Mouse (Mus musculus): ENCODE measurements around the gene Sema4g. TPM values are rescaled to one million over a fixed set of nuclear protein-coding genes. Genes with fewer than 3 reads are reported as not detected.
A peak's percentile ranks its signal among the peaks of the same experiment; 100 is the strongest.

Gene Sema4g
- polyA plus RNA-seq, 1 experiment from 2014 or later: 0.79 TPM

DNA sequence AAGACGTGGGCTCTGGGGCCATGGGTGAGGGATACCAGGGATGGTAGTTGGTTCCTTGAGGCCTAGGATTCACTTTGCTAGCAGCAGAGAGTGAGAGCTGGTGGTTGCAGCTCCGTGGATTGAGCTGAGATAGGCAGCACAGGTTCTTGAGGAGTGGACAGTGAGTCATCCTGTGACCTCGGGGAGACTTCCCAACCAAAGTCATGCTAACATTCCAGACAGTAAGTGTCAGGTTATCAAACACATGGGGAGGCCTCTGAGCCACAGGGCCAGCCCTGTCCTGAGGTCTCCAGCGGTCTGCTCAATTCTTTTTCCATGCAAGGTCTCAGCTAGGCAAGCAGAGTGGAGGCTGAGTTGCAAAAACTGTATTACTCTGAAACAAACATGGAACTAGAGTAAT lies 21.7 kb downstream of the Sema4g start:
- ATAC-seq (replicated peaks; ENCODE audit: extremely low read depth, insufficient read depth, low FRiP score): no peak
- Histone ChIP-seq H3K27me3 (ENCODE audit: control insufficient read depth, insufficient read depth, low read length) (no peaks in the 10 kb centered on the region), H3K4me3 (ENCODE audit: low read length) (no peak overlapping the region), H3K9me3 (replicated peaks; ENCODE audit: control insufficient read depth, low read length) (no peaks in the 10 kb centered on the region), H3K36me3 (ENCODE audit: control insufficient read depth, insufficient read depth) (peaks cover 15% of the 10 kb centered on the region), H3K9ac (ENCODE audit: low read length) (no peak overlapping the region), H3K4me2 (ENCODE audit: low read depth, low read length) (no peak overlapping the region), H3K4me1 (ENCODE audit: control insufficient read depth, insufficient read depth, low read length) (peaks cover 37% of the 10 kb centered on the region), H3K27ac (ENCODE audit: low read length) (no peak overlapping the region)
- 79% methylated on average over 4 of the region's 4 CpGs for WGBS

DNA sequence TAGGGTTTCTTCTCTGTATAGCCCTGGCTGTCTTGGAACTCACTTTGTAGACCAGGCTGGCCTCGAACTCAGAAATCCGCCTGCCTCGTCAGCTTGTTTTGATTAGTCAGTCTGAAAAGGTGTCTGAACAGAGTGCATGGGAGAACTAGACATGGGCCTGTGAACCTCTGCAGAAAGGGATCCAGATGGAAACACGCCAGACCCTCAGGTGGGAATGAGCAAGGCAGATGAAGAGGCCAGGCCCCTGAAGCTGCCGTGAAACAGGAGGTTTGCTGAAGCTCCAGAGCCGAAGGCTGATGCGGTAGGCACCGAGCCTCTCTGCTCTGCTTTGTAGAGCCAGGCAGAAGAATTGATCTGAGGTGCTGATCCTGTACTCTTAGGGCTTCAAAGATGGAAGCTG lies 23.3 kb downstream of the Sema4g start:
- H3K4me2 ChIP-seq (ENCODE audit: low read depth, low read length): no peak overlapping the region
- H3K4me3 ChIP-seq (ENCODE audit: low read length): no peak overlapping the region
- no peak overlapping the region for H3K9ac ChIP-seq (ENCODE audit: low read length)
- H3K27ac ChIP-seq (ENCODE audit: low read length): no peak overlapping the region
- no peaks in the 10 kb centered on the region for H3K9me3 ChIP-seq (replicated peaks; ENCODE audit: control insufficient read depth, low read length)
- peaks cover 15% of the 10 kb centered on the region for H3K36me3 ChIP-seq (ENCODE audit: control insufficient read depth, insufficient read depth)
- ATAC-seq (replicated peaks; ENCODE audit: extremely low read depth, insufficient read depth, low FRiP score): no peak
- peaks cover 39% of the 10 kb centered on the region for H3K4me1 ChIP-seq (ENCODE audit: control insufficient read depth, insufficient read depth, low read length)
- WGBS: 85% methylated on average over 8 of the region's 8 CpGs
- no peaks in the 10 kb centered on the region for H3K27me3 ChIP-seq (ENCODE audit: control insufficient read depth, insufficient read depth, low read length)

GRCm38 (mm10) chr19:45012636-45013035 lies 23.7 kb downstream of the Sema4g start:
- ATAC-seq (replicated peaks; ENCODE audit: extremely low read depth, insufficient read depth, low FRiP score): no peak
- H3K36me3 ChIP-seq (ENCODE audit: control insufficient read depth, insufficient read depth): peaks cover 15% of the 10 kb centered on the region
- H3K27ac ChIP-seq (ENCODE audit: low read length): no peak overlapping the region
- no peaks in the 10 kb centered on the region for H3K9me3 ChIP-seq (replicated peaks; ENCODE audit: control insufficient read depth, low read length)
- H3K4me3 ChIP-seq (ENCODE audit: low read length): no peak overlapping the region
- H3K9ac ChIP-seq (ENCODE audit: low read length): peak overlapping the region; percentile 18; the same call in 1 of the 2 replicates
- no peak overlapping the region for H3K4me2 ChIP-seq (ENCODE audit: low read depth, low read length)
- H3K4me1 ChIP-seq (ENCODE audit: control insufficient read depth, insufficient read depth, low read length): peaks cover 35% of the 10 kb centered on the region
- 37% methylated on average over 6 of the region's 6 CpGs for WGBS
- H3K27me3 ChIP-seq (ENCODE audit: control insufficient read depth, insufficient read depth, low read length): no peaks in the 10 kb centered on the region

DNA sequence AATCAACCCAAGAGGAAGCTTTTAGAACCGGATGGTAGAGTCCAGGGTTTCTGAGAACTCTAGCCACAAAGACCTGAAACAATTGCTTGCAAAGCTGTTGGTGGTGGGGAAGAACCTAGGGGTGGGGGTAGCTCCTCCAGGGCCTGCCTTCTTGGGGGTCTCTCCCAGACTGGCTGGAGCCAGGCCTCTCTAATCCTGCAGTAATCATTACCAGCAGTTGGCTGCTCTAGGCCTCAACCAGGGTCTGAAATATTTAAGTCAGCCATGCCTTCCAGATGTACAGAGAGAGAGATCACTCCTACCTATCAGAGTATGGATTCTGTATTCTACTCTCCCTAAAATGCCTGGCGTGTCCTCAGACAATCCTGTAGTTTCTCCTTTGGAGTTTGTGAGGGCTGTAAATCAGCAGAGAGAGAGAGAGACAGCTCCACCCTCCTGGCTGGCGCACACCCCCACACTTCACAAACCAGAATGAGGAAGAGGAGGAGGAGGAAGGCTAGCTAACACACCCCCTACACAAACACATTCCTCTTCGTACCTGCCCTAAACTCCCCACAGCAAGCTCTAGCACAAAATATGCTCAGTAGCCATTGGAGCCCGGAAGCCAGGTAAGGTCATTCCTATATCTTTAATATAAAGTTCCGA lies 24.8 kb downstream of the Sema4g start:
- 57% methylated on average over 6 of the region's 6 CpGs for WGBS
- Histone ChIP-seq H3K36me3 (ENCODE audit: control insufficient read depth, insufficient read depth) (peaks cover 15% of the 10 kb centered on the region), H3K4me1 (ENCODE audit: control insufficient read depth, insufficient read depth, low read length) (peaks cover 26% of the 10 kb centered on the region), H3K9me3 (replicated peaks; ENCODE audit: control insufficient read depth, low read length) (no peaks in the 10 kb centered on the region), H3K27me3 (ENCODE audit: control insufficient read depth, insufficient read depth, low read length) (no peaks in the 10 kb centered on the region), H3K9ac (ENCODE audit: low read length) (peak overlapping the region; percentile 95), H3K4me3 (ENCODE audit: low read length) (no peak overlapping the region), H3K4me2 (ENCODE audit: low read depth, low read length) (no peak overlapping the region), H3K27ac (ENCODE audit: low read length) (peak overlapping the region; percentile 100)
- no peak for ATAC-seq (replicated peaks; ENCODE audit: extremely low read depth, insufficient read depth, low FRiP score)

DNA sequence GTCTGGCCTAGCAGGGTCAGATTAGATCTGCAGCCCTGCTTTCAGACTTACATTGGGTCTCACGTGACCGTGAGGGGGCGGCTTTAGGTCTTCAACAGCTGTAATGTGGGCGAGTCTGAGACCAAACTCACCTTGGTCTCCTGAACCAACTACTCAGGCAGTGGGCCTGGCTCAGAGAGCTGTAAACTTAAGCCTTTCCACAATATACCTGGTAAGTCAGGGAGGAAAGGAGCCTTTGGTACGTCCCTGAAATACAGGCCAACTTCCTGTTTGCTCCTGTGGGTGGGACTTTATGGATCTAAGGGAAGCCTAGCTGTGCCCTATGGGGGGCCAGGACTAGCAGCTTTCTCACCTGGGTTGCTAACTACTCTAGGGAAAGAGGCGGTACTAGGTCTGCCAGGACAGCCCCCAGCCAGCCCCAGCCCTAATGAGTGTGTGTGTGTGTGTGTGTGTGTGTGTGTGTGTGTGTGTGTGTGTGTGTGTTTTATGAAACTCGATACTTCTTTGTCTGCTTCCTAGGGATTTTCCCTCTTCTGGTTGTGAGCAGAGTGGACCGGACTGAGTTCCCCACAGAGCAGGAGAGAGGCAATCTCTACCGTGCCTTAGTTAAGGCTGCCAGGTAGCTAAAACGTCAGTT lies 25.6 kb downstream of the Sema4g start, which contains the start of gene Lzts2:
Gene Lzts2 (plus strand): TSS at position 80 of the 637 bp plus-strand sequence.
- peaks cover 15% of the 10 kb centered on the region for H3K36me3 ChIP-seq (ENCODE audit: control insufficient read depth, insufficient read depth)
- H3K4me1 ChIP-seq (ENCODE audit: control insufficient read depth, insufficient read depth, low read length): peaks cover 33% of the 10 kb centered on the region
- H3K27me3 ChIP-seq (ENCODE audit: control insufficient read depth, insufficient read depth, low read length): no peaks in the 10 kb centered on the region
- peak within 1 kb of the TSS; percentile 79 for H3K4me3 ChIP-seq (ENCODE audit: low read length)
- H3K9me3 ChIP-seq (replicated peaks; ENCODE audit: control insufficient read depth, low read length): no peaks in the 10 kb centered on the region
- H3K27ac ChIP-seq (ENCODE audit: low read length): peak within 1 kb of the TSS; percentile 100
- no peak for ATAC-seq (replicated peaks; ENCODE audit: extremely low read depth, insufficient read depth, low FRiP score)
- 10% methylated on average over 10 of the region's 10 CpGs for WGBS
- peak within 1 kb of the TSS; percentile 96 for H3K4me2 ChIP-seq (ENCODE audit: low read depth, low read length)
- H3K9ac ChIP-seq (ENCODE audit: low read length): peak within 1 kb of the TSS; percentile 95

DNA sequence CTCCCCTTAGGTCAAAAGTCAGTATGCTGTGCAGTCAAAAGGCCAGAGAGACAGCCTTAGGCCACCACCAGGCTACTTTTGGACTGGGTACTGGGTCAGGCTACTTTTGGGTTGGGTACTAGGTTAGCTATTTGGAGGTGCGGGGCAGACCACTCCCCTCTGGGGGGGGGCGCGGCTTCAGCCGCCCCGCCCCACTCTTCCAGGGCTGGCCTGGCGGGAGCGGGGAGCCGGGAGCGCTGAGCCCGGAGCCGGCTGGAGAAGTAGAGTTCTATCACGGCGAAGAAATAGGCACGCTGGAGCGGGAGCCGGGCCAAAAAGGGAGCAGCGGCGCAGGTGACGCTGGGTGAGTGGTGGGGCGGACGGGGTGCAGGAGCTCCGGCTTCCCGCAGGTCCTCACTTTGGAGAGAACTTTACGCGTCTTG lies 26.1 kb downstream of the Sema4g start:
- Histone ChIP-seq H3K9me3 (replicated peaks; ENCODE audit: control insufficient read depth, low read length) (no peaks in the 10 kb centered on the region), H3K27ac (ENCODE audit: low read length) (peak overlapping the region; percentile 100), H3K4me2 (ENCODE audit: low read depth, low read length) (peak overlapping the region; percentile 96), H3K27me3 (ENCODE audit: control insufficient read depth, insufficient read depth, low read length) (no peaks in the 10 kb centered on the region), H3K4me3 (ENCODE audit: low read length) (peak overlapping the region; percentile 79), H3K36me3 (ENCODE audit: control insufficient read depth, insufficient read depth) (peaks cover 12% of the 10 kb centered on the region), H3K9ac (ENCODE audit: low read length) (peak overlapping the region; percentile 95), H3K4me1 (ENCODE audit: control insufficient read depth, insufficient read depth, low read length) (peaks cover 38% of the 10 kb centered on the region)
- under 1% methylated on average over 24 of the region's 25 CpGs for WGBS
- peak; percentile 7; the same call in 1 of the 2 replicates for ATAC-seq (replicated peaks; ENCODE audit: extremely low read depth, insufficient read depth, low FRiP score)

GRCm38 (mm10) chr19:45015518-45016281 lies 26.8 kb downstream of the Sema4g start:
- Histone ChIP-seq H3K4me2 (ENCODE audit: low read depth, low read length) (peak overlapping the region; percentile 96), H3K9ac (ENCODE audit: low read length) (peak overlapping the region; percentile 95), H3K9me3 (replicated peaks; ENCODE audit: control insufficient read depth, low read length) (no peaks in the 10 kb centered on the region), H3K27me3 (ENCODE audit: control insufficient read depth, insufficient read depth, low read length) (no peaks in the 10 kb centered on the region), H3K4me3 (ENCODE audit: low read length) (peak overlapping the region; percentile 79), H3K4me1 (ENCODE audit: control insufficient read depth, insufficient read depth, low read length) (peaks cover 45% of the 10 kb centered on the region), H3K36me3 (ENCODE audit: control insufficient read depth, insufficient read depth) (peaks cover 5% of the 10 kb centered on the region), H3K27ac (ENCODE audit: low read length) (peak overlapping the region; percentile 100)
- no peak; the same call in 1 of the 2 replicates for ATAC-seq (replicated peaks; ENCODE audit: extremely low read depth, insufficient read depth, low FRiP score)
- WGBS: under 1% methylated on average over 34 of the region's 34 CpGs

GRCm38 (mm10) chr19:45016341-45017215 lies 27.7 kb downstream of the Sema4g start:
- Histone ChIP-seq H3K36me3 (ENCODE audit: control insufficient read depth, insufficient read depth) (peaks cover 6% of the 10 kb centered on the region), H3K9ac (ENCODE audit: low read length) (peak overlapping the region; percentile 95), H3K4me2 (ENCODE audit: low read depth, low read length) (peak overlapping the region; percentile 96), H3K4me3 (ENCODE audit: low read length) (peak overlapping the region; percentile 79), H3K27ac (ENCODE audit: low read length) (peak overlapping the region; percentile 100), H3K4me1 (ENCODE audit: control insufficient read depth, insufficient read depth, low read length) (peaks cover 53% of the 10 kb centered on the region), H3K27me3 (ENCODE audit: control insufficient read depth, insufficient read depth, low read length) (no peaks in the 10 kb centered on the region), H3K9me3 (replicated peaks; ENCODE audit: control insufficient read depth, low read length) (no peaks in the 10 kb centered on the region)
- peak; percentile 30 for ATAC-seq (replicated peaks; ENCODE audit: extremely low read depth, insufficient read depth, low FRiP score)
- WGBS: under 1% methylated on average over 16 of the region's 18 CpGs

Data from heart, embryonic 16.5 days (tissue).